Mouse (Mus musculus): ENCODE data around the gene Tmem53. TPM values are rescaled to one million over a fixed set of nuclear protein-coding genes. Genes with fewer than 3 reads are reported as not detected.
A peak's percentile ranks its signal among the peaks of the same experiment; 100 is the strongest.

The Tmem53 gene
- polyA plus RNA-seq, 1 experiment from 2014 or later = 34.4 TPM

- ATAC-seq (replicated peaks; ENCODE audit: low FRiP score, low read depth) (no peak), DNase-seq (ENCODE audit: low spot score) (no peak)
- H3K4me2 ChIP-seq (ENCODE audit: low read length) = no peak overlapping the region
- no peaks in the 10 kb centered on the region for H3K9me3 ChIP-seq (replicated peaks; ENCODE audit: low read length)
- H3K27ac ChIP-seq = no peak overlapping the region
- H3K36me3 ChIP-seq (ENCODE audit: insufficient read depth, low read length) = no peaks in the 10 kb centered on the region
- H3K4me3 ChIP-seq (replicated peaks; ENCODE audit: low read depth, low read length) = no peak overlapping the region
- no peak for TF ChIP-seq CTCF (IDR thresholded peaks at IDR 0.05; ENCODE audit: low read depth)
- 83% methylated on average over 6 of the region's 6 CpGs for WGBS
- H3K27me3 ChIP-seq (ENCODE audit: insufficient read depth, low read length) = no peaks in the 10 kb centered on the region
- H3K9ac ChIP-seq (ENCODE audit: low read depth, low read length) = no peak overlapping the region
- 0 out of 2 replicates have a peak, but pooled peaks cover 3% of the 10 kb centered on the region for H3K4me1 ChIP-seq (replicated peaks; ENCODE audit: insufficient read depth, low read length)
These were observed 37.5 kb upstream of the Tmem53 start for GRCm38 (mm10) chr4:117214250-117214649.

- WGBS = 72% methylated on average over 5 of the region's 5 CpGs
- no peak for ATAC-seq (replicated peaks; ENCODE audit: low FRiP score, low read depth)
These were observed 34.7 kb upstream of the Tmem53 start for GRCm38 (mm10) chr4:117217029-117217428.

GRCm38 (mm10) chr4:117218517-117219219 is 33.1 kb upstream of the Tmem53 start:
- H3K4me2 ChIP-seq (ENCODE audit: low read length) = no peak overlapping the region
- no peaks in the 10 kb centered on the region for H3K27me3 ChIP-seq (ENCODE audit: insufficient read depth, low read length)
- 0 out of 2 replicates have a peak, but pooled peaks cover 3% of the 10 kb centered on the region for H3K4me1 ChIP-seq (replicated peaks; ENCODE audit: insufficient read depth, low read length)
- 32% methylated on average over 10 of the region's 10 CpGs for WGBS
- H3K9ac ChIP-seq (ENCODE audit: low read depth, low read length) = no peak overlapping the region
- peak; percentile 96 for TF ChIP-seq CTCF (IDR thresholded peaks at IDR 0.05; ENCODE audit: low read depth)
- no peaks in the 10 kb centered on the region for H3K36me3 ChIP-seq (ENCODE audit: insufficient read depth, low read length)
- H3K4me3 ChIP-seq (replicated peaks; ENCODE audit: low read depth, low read length) = no peak overlapping the region
- ATAC-seq (replicated peaks; ENCODE audit: low FRiP score, low read depth) = peak; percentile 36; the same call in 1 of the 2 replicates
- no peak overlapping the region for H3K27ac ChIP-seq
- DNase-seq (ENCODE audit: low spot score) = peak; percentile 93
- H3K9me3 ChIP-seq (replicated peaks; ENCODE audit: low read length) = no peaks in the 10 kb centered on the region

More at GRCm38 (mm10) chr4:117217029-117217428, 34.7 kb upstream of the Tmem53 start:
- no peak overlapping the region for H3K4me2 ChIP-seq (ENCODE audit: low read length)
- H3K4me3 ChIP-seq (replicated peaks; ENCODE audit: low read depth, low read length) = no peak overlapping the region
- TF ChIP-seq CTCF (IDR thresholded peaks at IDR 0.05; ENCODE audit: low read depth) = no peak
- no peak for DNase-seq (ENCODE audit: low spot score)
- H3K36me3 ChIP-seq (ENCODE audit: insufficient read depth, low read length) = no peaks in the 10 kb centered on the region
- H3K27ac ChIP-seq = no peak overlapping the region
- H3K9me3 ChIP-seq (replicated peaks; ENCODE audit: low read length) = no peaks in the 10 kb centered on the region
- 0 out of 2 replicates have a peak, but pooled peaks cover 3% of the 10 kb centered on the region for H3K4me1 ChIP-seq (replicated peaks; ENCODE audit: insufficient read depth, low read length)
- H3K27me3 ChIP-seq (ENCODE audit: insufficient read depth, low read length) = no peaks in the 10 kb centered on the region
- H3K9ac ChIP-seq (ENCODE audit: low read depth, low read length) = no peak overlapping the region

GRCm38 (mm10) chr4:117220741-117221515 is 30.8 kb upstream of the Tmem53 start:
- 75% methylated on average over 9 of the region's 9 CpGs for WGBS
- no peak overlapping the region for H3K4me2 ChIP-seq (ENCODE audit: low read length)
- no peaks in the 10 kb centered on the region for H3K27me3 ChIP-seq (ENCODE audit: insufficient read depth, low read length)
- H3K4me1 ChIP-seq (replicated peaks; ENCODE audit: insufficient read depth, low read length) = 0 out of 2 replicates have a peak, but pooled peaks cover 3% of the 10 kb centered on the region
- H3K9ac ChIP-seq (ENCODE audit: low read depth, low read length) = no peak overlapping the region
- DNase-seq (ENCODE audit: low spot score) = no peak
- no peak overlapping the region for H3K27ac ChIP-seq
- H3K9me3 ChIP-seq (replicated peaks; ENCODE audit: low read length) = no peaks in the 10 kb centered on the region
- no peak for ATAC-seq (replicated peaks; ENCODE audit: low FRiP score, low read depth)
- no peak overlapping the region for H3K4me3 ChIP-seq (replicated peaks; ENCODE audit: low read depth, low read length)
- H3K36me3 ChIP-seq (ENCODE audit: insufficient read depth, low read length) = no peaks in the 10 kb centered on the region
- TF ChIP-seq CTCF (IDR thresholded peaks at IDR 0.05; ENCODE audit: low read depth) = no peak

- Histone ChIP-seq H3K9ac (ENCODE audit: low read depth, low read length) (no peak overlapping the region), H3K4me3 (replicated peaks; ENCODE audit: low read depth, low read length) (no peak overlapping the region), H3K4me1 (replicated peaks; ENCODE audit: insufficient read depth, low read length) (0 out of 2 replicates have a peak, but pooled peaks cover 3% of the 10 kb centered on the region), H3K27ac (no peak overlapping the region), H3K9me3 (replicated peaks; ENCODE audit: low read length) (no peaks in the 10 kb centered on the region), H3K4me2 (ENCODE audit: low read length) (no peak overlapping the region), H3K36me3 (ENCODE audit: insufficient read depth, low read length) (no peaks in the 10 kb centered on the region), H3K27me3 (ENCODE audit: insufficient read depth, low read length) (no peaks in the 10 kb centered on the region)
- no peak for DNase-seq (ENCODE audit: low spot score)
- WGBS = 83% methylated on average over 9 of the region's 9 CpGs
- ATAC-seq (replicated peaks; ENCODE audit: low FRiP score, low read depth) = no peak
- TF ChIP-seq CTCF (IDR thresholded peaks at IDR 0.05; ENCODE audit: low read depth) = no peak
These were observed 29.9 kb upstream of the Tmem53 start for GRCm38 (mm10) chr4:117221836-117222235.

GRCm38 (mm10) chr4:117223001-117223400 is 28.8 kb upstream of the Tmem53 start:
- no peak overlapping the region for H3K4me3 ChIP-seq (replicated peaks; ENCODE audit: low read depth, low read length)
- H3K9ac ChIP-seq (ENCODE audit: low read depth, low read length) = no peak overlapping the region
- 0 out of 2 replicates have a peak, but pooled peaks cover 3% of the 10 kb centered on the region for H3K4me1 ChIP-seq (replicated peaks; ENCODE audit: insufficient read depth, low read length)
- no peak overlapping the region for H3K27ac ChIP-seq
- TF ChIP-seq CTCF (IDR thresholded peaks at IDR 0.05; ENCODE audit: low read depth) = no peak
- no peak for DNase-seq (ENCODE audit: low spot score)
- no peak overlapping the region for H3K4me2 ChIP-seq (ENCODE audit: low read length)
- H3K36me3 ChIP-seq (ENCODE audit: insufficient read depth, low read length) = no peaks in the 10 kb centered on the region
- ATAC-seq (replicated peaks; ENCODE audit: low FRiP score, low read depth) = no peak
- no peaks in the 10 kb centered on the region for H3K27me3 ChIP-seq (ENCODE audit: insufficient read depth, low read length)
- no peaks in the 10 kb centered on the region for H3K9me3 ChIP-seq (replicated peaks; ENCODE audit: low read length)
- WGBS = 27% methylated on average over 5 of the region's 5 CpGs

All from kidney, postnatal 0 days (tissue).